Mouse (Mus musculus) left cerebral cortex, adult 2 months (tissue): ENCODE measurements around the gene Coq7. TPM values are rescaled to one million over a fixed set of nuclear protein-coding genes. Genes with fewer than 3 reads are reported as not detected.

Experiments used
- DNase-seq, 2 experiments: peaks; one replicate each; pipeline ENCODE4 v3.0.0; 2021 to 2022; ENCODE audit warnings: low spot score in 2 of 2, mixed read lengths in 1 of 2; ENCODE audit errors: extremely low spot score in 1 of 2
- H3K27ac ChIP-seq: fragments of 200-600 bp; 2 replicates; pipeline ENCODE4 v1.8.1; 2022
- H3K4me3 ChIP-seq: fragments of 200-600 bp; 2 replicates; pipeline ENCODE4 v1.8.1; 2022
- CTCF ChIP-seq: fragments of 200-600 bp; IDR thresholded peaks from 2 replicates; pipeline ENCODE4 v1.8.1; 2022; ENCODE audit warnings: antibody characterized with exemption, mild to moderate bottlenecking, moderate library complexity
- intact Hi-C: fragments of 180-260 bp; cut with DNase I; formaldehyde crosslinking; loops from one replicate; pipeline ENCODE4 v1.15.1; 2025
- total RNA-seq, 2 experiments: library from RNA; stranded (reverse); gene quantifications; 2 replicates each; pipeline ENCODE4 v1.2.3; 2021

The Coq7 gene
- total RNA-seq, 2 experiments from 2014 or later = 34.8 to 35.6 TPM

DNA sequence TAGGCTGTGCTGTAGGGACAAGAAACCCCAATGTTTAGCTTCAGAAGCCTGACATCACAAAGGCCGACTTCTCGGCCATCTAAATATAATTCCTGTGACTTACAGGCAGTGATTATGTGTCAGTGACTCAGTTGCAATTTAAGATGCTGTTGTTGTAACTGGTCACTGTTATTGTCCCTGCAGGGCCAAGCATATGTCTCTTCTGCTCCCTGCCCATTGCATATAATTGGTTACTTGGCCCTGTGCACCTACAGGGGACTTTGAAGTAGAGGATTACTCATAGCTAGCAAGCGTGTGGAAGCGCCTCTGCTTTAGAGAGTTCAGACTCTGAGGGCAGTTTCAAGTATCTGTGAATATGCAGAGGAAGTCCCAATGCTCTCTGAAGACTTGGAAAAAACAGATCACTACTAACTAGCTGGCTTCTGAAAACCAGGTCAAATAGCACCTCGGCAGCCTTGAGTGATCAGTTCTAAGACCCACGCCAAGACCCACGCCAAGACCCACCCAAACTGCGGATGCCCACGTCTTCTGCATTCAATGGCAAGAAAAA is 52.9 kb downstream of the Coq7 start:
- no peak for TF ChIP-seq CTCF
- intact Hi-C loops = no loop called here
- no peak for DNase-seq
- H3K4me3 ChIP-seq = no peak overlapping the region
- H3K27ac ChIP-seq = no peak overlapping the region

DNA sequence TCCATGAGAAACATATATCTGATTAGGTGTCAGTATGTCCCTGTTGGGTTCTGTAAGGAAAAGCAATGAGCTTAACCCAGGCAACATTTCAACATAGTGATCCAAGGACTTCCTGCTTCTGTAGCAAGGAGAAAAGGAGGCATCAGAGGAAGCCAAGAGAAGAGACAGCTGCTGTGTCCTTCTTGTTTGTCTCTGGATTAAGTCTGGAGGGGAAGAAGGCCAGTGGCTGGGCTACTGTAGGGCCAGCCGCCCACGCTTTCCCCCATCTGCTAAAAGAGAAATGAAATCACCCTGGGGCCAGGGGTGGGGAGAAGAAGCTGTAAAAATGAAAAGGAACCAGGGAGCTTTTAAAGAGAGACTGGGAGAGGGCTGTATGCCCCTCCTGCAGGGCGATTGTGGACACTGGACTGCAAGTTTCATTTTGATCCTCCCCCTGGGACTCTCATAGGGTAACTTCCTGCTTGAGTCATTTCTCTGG is 54.3 kb downstream of the Coq7 start:
- no peak for TF ChIP-seq CTCF
- intact Hi-C loops = no loop called here
- no peak overlapping the region for H3K27ac ChIP-seq

DNA sequence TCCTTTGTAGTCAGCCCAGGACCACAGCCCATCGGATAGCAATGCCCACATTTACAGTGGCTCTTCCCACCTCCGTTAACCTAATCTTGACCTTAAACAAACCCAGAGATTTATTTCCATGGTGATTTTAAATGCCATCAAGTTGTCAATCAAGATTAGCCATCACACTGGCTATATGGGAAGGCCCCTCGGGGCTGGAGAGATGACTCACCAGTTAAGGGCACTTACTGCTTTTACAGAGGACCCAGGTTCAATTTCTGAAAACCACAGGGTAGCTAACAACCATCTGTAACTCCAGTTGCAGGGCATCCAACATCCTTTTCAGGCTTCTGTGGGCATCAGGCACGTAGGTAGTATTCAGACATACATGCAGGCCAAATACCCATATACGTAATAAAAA is 56.7 kb downstream of the Coq7 start:
- Histone ChIP-seq H3K4me3 (no peak overlapping the region), H3K27ac (no peak overlapping the region)
- no peak for TF ChIP-seq CTCF
- no peak for DNase-seq
- intact Hi-C loops = no loop called here

More for the DNA sequence above, 54.3 kb downstream of the Coq7 start:
- H3K4me3 ChIP-seq = no peak overlapping the region
- no peak for DNase-seq

DNA sequence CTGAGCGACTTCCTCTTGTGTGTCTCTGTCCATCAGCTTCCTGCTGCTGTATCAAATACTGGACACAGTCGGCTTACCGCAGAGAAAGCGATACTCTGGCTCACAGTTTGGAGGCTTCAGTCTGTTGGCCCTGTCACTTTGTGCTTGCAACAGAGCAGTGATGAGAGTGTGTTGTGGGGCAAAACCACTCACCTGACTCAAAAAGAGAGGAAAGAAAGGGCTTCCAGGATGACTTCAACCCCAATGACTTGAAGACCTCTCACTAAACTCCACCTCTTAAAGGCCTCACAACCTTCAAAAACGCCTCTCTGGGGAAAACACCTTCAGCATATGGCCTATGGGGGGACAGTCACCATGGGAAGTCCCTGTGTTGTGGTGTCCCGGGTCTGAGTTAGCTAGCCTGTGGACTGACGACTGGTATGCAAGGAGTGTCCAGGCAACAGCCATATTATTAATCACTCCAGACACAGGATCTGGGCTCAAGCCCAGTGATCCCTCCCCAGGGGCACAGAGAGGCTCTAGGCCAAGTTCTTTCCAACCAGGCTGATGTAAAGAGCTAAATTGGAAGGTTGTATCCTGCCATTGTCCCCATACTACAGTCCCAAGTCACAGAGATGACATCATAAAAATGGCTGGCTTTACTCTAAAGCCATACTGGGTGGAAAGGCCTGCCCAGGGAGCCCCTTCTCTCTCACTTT is 58.0 kb downstream of the Coq7 start:
- Histone ChIP-seq H3K27ac (no peak overlapping the region), H3K4me3 (no peak overlapping the region)
- intact Hi-C loops = no loop called here
- TF ChIP-seq CTCF = no peak
- no peak for DNase-seq

DNA sequence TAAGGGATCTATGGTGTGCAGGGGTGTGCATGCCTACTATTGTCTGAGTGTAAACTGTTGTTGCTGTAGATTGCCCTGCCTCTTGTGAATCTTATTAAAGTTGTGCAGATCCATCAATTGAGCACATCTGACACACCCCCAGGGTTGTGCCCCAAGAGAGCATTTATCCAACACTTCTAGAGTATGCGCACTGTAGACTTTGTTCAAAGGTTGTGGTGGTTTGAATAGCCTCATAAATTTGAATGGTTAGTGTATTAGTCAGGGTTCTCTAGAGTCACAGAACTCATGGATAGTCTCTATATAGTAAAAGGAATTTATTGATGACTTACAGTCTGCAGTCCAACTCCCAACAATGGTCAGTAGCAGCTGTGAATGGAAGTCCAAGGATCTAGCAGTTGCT is 60.3 kb downstream of the Coq7 start:
- DNase-seq = no peak
- no peak for TF ChIP-seq CTCF
- no peak overlapping the region for H3K27ac ChIP-seq
- no peak overlapping the region for H3K4me3 ChIP-seq
- intact Hi-C loops = no loop called here

DNA sequence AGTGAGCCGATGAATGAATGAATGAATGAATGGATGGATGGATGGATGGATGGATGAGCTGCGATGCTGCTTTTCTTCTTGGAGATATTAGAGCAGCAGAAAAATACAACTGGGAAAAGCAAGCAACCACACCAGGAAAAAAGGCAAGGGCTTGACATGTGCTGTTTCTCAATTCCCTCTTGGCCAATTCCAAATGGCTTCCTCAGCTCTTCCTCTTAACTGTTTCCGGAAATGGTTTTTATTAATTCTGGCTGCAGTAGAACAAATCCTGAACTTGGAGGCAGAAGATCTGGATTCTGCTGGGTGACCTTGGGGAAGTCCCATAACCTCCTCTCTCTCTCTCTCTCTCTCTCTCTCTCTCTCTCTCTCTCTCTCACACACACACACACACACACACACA is 65.1 kb downstream of the Coq7 start:
- intact Hi-C loops = no loop called here
- no peak for DNase-seq
- Histone ChIP-seq H3K27ac (no peak overlapping the region), H3K4me3 (no peak overlapping the region)
- TF ChIP-seq CTCF = no peak

DNA sequence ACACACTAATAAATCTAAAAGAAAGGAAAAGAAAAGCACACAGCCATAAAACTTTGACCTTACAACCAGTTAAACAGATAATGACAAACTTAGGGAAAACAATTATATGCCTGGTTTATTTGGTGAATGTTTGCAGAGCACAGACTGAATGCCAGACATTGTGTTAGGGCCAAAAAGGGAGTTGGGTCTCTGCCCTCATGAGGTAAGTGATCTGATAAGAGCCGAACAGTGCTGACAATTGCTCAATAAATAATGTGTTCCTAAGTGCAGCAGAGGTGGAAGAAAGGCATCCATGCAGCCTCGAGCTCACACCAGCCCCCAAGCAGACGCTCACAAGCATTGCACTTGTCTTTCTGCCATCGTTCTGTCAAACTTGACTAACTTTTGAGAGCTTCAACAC is 68.7 kb downstream of the Coq7 start:
- Histone ChIP-seq H3K27ac (no peak overlapping the region), H3K4me3 (no peak overlapping the region)
- no peak for DNase-seq
- intact Hi-C loops = no loop called here
- TF ChIP-seq CTCF = no peak

DNA sequence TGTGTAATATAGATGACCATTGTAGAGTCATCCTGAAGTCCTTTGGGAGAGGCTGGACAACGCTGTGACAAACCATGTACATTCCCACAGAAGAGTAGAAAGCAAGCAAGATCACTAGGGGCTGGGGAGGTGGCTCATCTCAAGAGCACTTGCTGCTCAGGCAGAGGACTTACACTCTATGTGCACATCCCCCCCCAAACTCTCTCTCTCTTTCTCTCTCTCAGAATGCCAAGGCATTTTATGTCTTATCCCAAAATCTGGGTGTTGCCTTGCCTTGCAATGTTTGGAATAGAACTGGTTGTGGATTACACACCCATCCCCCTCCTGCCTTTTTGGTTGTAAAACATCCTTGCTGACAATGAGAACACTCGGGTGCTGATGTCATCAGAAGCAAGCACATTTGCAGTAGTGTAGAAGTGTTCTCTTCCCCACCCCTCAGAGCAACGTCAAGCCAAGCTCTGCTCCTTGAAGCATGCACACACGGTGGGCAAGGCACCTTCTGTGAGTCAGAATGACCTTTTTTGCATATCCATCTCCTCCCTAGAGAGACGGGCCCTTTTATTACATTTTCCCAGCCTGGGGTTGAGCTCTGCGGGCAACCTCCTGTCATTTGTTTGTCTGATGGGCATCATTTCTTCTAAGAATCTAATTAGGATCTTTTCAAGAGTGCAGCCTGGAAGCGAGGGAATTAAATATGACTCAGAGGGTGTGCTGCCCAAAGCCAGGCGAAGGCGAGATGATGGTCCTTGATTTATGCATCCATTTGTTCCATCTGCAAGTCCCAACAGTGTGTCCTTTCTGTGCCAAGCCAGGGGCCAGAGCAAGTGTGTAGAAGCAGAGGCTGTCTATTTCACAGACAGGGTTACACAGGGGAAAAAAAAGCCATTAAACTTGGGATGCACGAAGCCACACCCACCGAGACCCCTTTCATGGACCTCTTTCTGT is 70.1 kb downstream of the Coq7 start:
- intact Hi-C loops = no loop called here
- DNase-seq = no peak
- Histone ChIP-seq H3K4me3 (no peak overlapping the region), H3K27ac (no peak overlapping the region)
- TF ChIP-seq CTCF = no peak

DNA sequence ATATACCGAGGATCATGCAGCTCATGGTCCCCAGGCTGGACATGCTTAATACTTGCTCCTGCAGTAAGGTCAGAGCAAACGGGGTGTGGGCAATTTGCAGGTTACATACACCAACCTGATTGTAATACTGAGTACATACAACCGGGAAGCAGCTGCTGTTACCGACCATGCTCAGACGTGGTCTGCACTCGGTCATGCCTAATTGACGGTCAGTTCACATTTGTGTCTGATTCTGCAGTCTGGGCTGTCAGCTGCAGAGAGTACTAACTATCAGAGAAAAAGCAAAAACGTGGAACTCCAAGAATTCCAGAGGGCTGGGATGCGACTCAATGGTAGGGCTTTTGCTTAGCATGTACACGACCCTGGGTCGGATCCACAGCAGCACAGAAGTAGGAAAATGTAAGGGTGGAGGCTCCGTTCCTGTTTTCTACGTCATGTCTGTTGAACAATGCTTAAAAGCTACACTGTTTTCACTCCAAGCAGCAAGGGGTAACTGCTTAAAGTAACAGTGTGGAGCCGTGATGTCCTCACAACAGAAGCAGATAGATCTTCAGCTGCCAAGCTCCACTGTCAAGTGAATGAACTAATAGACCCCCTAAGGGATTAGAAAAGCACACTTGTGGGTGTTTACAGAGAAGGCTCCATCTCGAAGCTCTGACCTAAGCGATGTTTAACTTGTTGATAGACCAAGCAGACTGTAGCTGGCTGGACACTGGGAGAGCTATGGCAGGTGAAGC is 71.6 kb downstream of the Coq7 start:
- no peak for TF ChIP-seq CTCF
- no peak for DNase-seq
- intact Hi-C loops = no loop called here
- Histone ChIP-seq H3K27ac (no peak overlapping the region), H3K4me3 (no peak overlapping the region)

Other genes starting within 250 kb of the Coq7 start
- 10 to 100 TPM; 59.2 to 63.5 TPM for gene Syt17, start 85.1 kb downstream of the Coq7 start, total RNA-seq
- 1 to 10 TPM; 3.2 to 4.1 TPM for gene Itpripl2, start 41.4 kb downstream of the Coq7 start, total RNA-seq
- 10 to 100 TPM; 15.9 to 17.1 TPM for gene Tmc7, start 51.4 kb upstream of the Coq7 start, total RNA-seq
- under 1 TPM; 0.23 to 0.30 TPM for gene Tmc5, start 63.9 kb upstream of the Coq7 start, total RNA-seq
- 100 to 1,000 TPM; 236 to 239 TPM for gene Gde1, start 172.4 kb upstream of the Coq7 start, total RNA-seq
- 10 to 100 TPM; 47.6 to 47.7 TPM for gene Ccp110, start 179.2 kb upstream of the Coq7 start, total RNA-seq
- gene Vps35l, start 206.9 kb upstream of the Coq7 start, total RNA-seq = 10 to 100 TPM; 51.8 to 55.5 TPM